In genomic region chr1:92910925-92911720, GRCm38 (mm10) we compare ENCODE assay signal across 9 mouse cellular contexts. TPM values are rescaled to one million over a fixed set of nuclear protein-coding genes. Genes with fewer than 3 reads are reported as not detected.
DNase-seq lines count a peak whose midpoint lies in the region; ATAC-seq and TF ChIP-seq lines count a peak whose summit lies in the region.
"Had no signal": no experiment of that assay in that cellular context is flagged by ENCODE, and none has a peak within 500 bp of the region (broad histone marks: within the 10 kb centered on the region; RNA-seq: fewer than 3 reads in every experiment).

No protein-coding gene starts in this region.

- peak overlapping the region; percentile 91 for H3K4me2 ChIP-seq in hindbrain, embryonic 15.5 days

- no peak for TF ChIP-seq CTCF in cerebellum, adult 2 months (IDR thresholded peaks at IDR 0.05; ENCODE audit: borderline replicate concordance, insufficient read depth, low read depth, low read length)
- TF ChIP-seq CTCF in small intestine, adult 2 months (IDR thresholded peaks at IDR 0.05; ENCODE audit: extremely low read depth, insufficient read length, insufficient replicate concordance, low read depth, low read length) = no peak

- peak; percentile 40; the same call in 1 of the 2 replicates for TF ChIP-seq POLR2A in cerebellum, adult 2 months (IDR thresholded peaks at IDR 0.05; ENCODE audit: borderline replicate concordance, insufficient read depth, low read length)
- 0 out of 2 replicates have a peak, but pooled peaks have one; percentile 25 for TF ChIP-seq POLR2A in small intestine, adult 2 months (IDR thresholded peaks at IDR 0.05; ENCODE audit: low read depth, low read length)

- intact Hi-C loops in left cerebral cortex, postnatal 25 days (cut with DNase I) = loop anchor here (1.0 kb wide), 1 partner anchor 23 kb away; the partner anchor contains the start of gene Capn10

- peaks cover 14% of the 10 kb centered on the region for H3K4me1 ChIP-seq in cerebellum, adult 2 months (ENCODE audit: control insufficient read depth, insufficient read depth, low read length)
- peaks cover 51% of the 10 kb centered on the region for H3K4me1 ChIP-seq in hindbrain, embryonic 15.5 days (replicated peaks)
- H3K4me1 ChIP-seq in megakaryocyte, embryonic 14.5 days = peaks cover 62% of the 10 kb centered on the region
- peaks cover 26% of the 10 kb centered on the region for H3K4me1 ChIP-seq in small intestine, adult 2 months (ENCODE audit: control insufficient read depth, insufficient read depth, insufficient read length, low read length)

- no peaks in the 10 kb centered on the region for H3K9me3 ChIP-seq in hindbrain, embryonic 15.5 days
- H3K9me3 ChIP-seq in megakaryocyte, embryonic 14.5 days = no peaks in the 10 kb centered on the region

- peaks cover 14% of the 10 kb centered on the region for H3K36me3 ChIP-seq in hindbrain, embryonic 15.5 days
- H3K36me3 ChIP-seq in megakaryocyte, embryonic 14.5 days (replicated peaks; ENCODE audit: low read length) = peaks cover 32% of the 10 kb centered on the region
- peaks cover 23% of the 10 kb centered on the region for H3K36me3 ChIP-seq in small intestine, adult 2 months (ENCODE audit: control insufficient read depth, insufficient read depth, low read length)

- H3K4me3 ChIP-seq in cerebellum, adult 2 months (replicated peaks; ENCODE audit: insufficient read depth, low read depth, low read length) = peak overlapping the region; percentile 63
- H3K4me3 ChIP-seq in hindbrain, embryonic 15.5 days = peak overlapping the region; percentile 74
- H3K4me3 ChIP-seq in megakaryocyte, embryonic 14.5 days (replicated peaks) = peak overlapping the region; percentile 95
- peak overlapping the region; percentile 83 for H3K4me3 ChIP-seq in small intestine, adult 2 months (ENCODE audit: low read depth, low read length)

- no peaks in the 10 kb centered on the region for H3K27me3 ChIP-seq in cerebellum, adult 2 months (ENCODE audit: control insufficient read depth, insufficient read depth, low read length)
- no peaks in the 10 kb centered on the region for H3K27me3 ChIP-seq in hindbrain, embryonic 15.5 days
- peaks cover 3% of the 10 kb centered on the region for H3K27me3 ChIP-seq in megakaryocyte, embryonic 14.5 days (replicated peaks)
- H3K27me3 ChIP-seq in small intestine, adult 2 months (ENCODE audit: control insufficient read depth, insufficient read depth, low read length) = no peaks in the 10 kb centered on the region

- peak; percentile 28 for ATAC-seq in hindbrain, embryonic 15.5 days (ENCODE audit: low FRiP score, low read depth)
- no peak; the same call in 1 of the 2 replicates for ATAC-seq in granulocyte monocyte progenitor cell, adult 5-6 weeks (replicated peaks; ENCODE audit: poor library complexity, severe bottlenecking)

- peak overlapping the region; percentile 26 for H3K27ac ChIP-seq in cerebellum, adult 2 months (ENCODE audit: insufficient read depth, low read length)
- peak overlapping the region; percentile 96 for H3K27ac ChIP-seq in hindbrain, embryonic 15.5 days (replicated peaks)
- peak overlapping the region; percentile 62 for H3K27ac ChIP-seq in small intestine, adult 2 months (ENCODE audit: insufficient read depth, low read depth, low read length)

- 1% methylated on average over 56 of the region's 85 CpGs for WGBS in cerebellum, adult 2 months
- WGBS in hindbrain, embryonic 15.5 days = 1% methylated on average over 70 of the region's 85 CpGs
- WGBS in small intestine, adult 2 months = under 1% methylated on average over 84 of the region's 85 CpGs

- peak overlapping the region; percentile 95 for H3K9ac ChIP-seq in hindbrain, embryonic 15.5 days

- DNase-seq in MN1 (ENCODE audit: low spot score) = peak; percentile 60
- peak; percentile 83 to 84 for DNase-seq in cerebellum, adult 2 months
- peak; percentile 51 to 61 for DNase-seq in frontal cortex, postnatal 14 days (ENCODE audit: low spot score in 2 of 2)
- DNase-seq in left cerebral cortex, postnatal 25 days (ENCODE audit: low spot score in 2 of 2) = peak; percentile 79 to 82

RNA-seq across cellular contexts. Expression of gene Rnpepl1, which starts 0.5 kb away (rescaled TPM):
- 43.6 and 44.7 TPM in 2 replicates for polyA plus RNA-seq in cerebellum, adult 2 months (2012; rRNA removed)
- polyA plus RNA-seq in hindbrain, embryonic 15.5 days (2015; fragmentation: Nextera tagmentation; extraction: Ambion mirVana) = 30.4 and 36.2 TPM in 2 replicates
- 10 to 100 TPM; 32.3 to 32.9 TPM for total RNA-seq in left cerebral cortex, postnatal 25 days (2021)
- polyA plus RNA-seq in megakaryocyte, embryonic 14.5 days (2012; ENCODE audit: insufficient read depth, low replicate concordance) = 94.2 and 172 TPM in 2 replicates
- polyA plus RNA-seq in small intestine, adult 2 months (2012; rRNA removed) = 240 and 410 TPM in 2 replicates
- total RNA-seq in granulocyte monocyte progenitor cell, adult 5-6 weeks (2014; fragmentation: Nextera tagmentation) = 20.3 and 38.0 TPM in 2 replicates
- 8.4 and 15.5 TPM in 2 replicates for total RNA-seq in granulocyte monocyte progenitor cell, adult 5-6 weeks (2017)

RNA-seq across cellular contexts. Expression of gene Dusp28, which starts 4.3 kb away (rescaled TPM):
- polyA plus RNA-seq in cerebellum, adult 2 months (2012; rRNA removed) = 49.6 and 49.7 TPM in 2 replicates
- polyA plus RNA-seq in hindbrain, embryonic 15.5 days (2015; fragmentation: Nextera tagmentation; extraction: Ambion mirVana) = 16.6 and 17.3 TPM in 2 replicates
- 10 to 100 TPM; 11.7 to 13.0 TPM for total RNA-seq in left cerebral cortex, postnatal 25 days (2021)
- 1.8 and 4.1 TPM in 2 replicates for polyA plus RNA-seq in megakaryocyte, embryonic 14.5 days (2012; ENCODE audit: insufficient read depth, low replicate concordance)
- 21.5 and 29.9 TPM in 2 replicates for polyA plus RNA-seq in small intestine, adult 2 months (2012; rRNA removed)
- total RNA-seq in granulocyte monocyte progenitor cell, adult 5-6 weeks (2014; fragmentation: Nextera tagmentation) = 7.4 and 13.4 TPM in 2 replicates
- 2.6 and 5.5 TPM in 2 replicates for total RNA-seq in granulocyte monocyte progenitor cell, adult 5-6 weeks (2017)

RNA-seq across cellular contexts. Expression of gene Ankmy1, which starts 8.4 kb away (rescaled TPM):
- 0.35 and 0.46 TPM in 2 replicates for polyA plus RNA-seq in cerebellum, adult 2 months (2012; rRNA removed)
- polyA plus RNA-seq in hindbrain, embryonic 15.5 days (2015; fragmentation: Nextera tagmentation; extraction: Ambion mirVana) = 0.56 and 0.61 TPM in 2 replicates
- total RNA-seq in left cerebral cortex, postnatal 25 days (2021) = under 1 TPM; 0.32 to 0.41 TPM
- polyA plus RNA-seq in megakaryocyte, embryonic 14.5 days (2012; ENCODE audit: insufficient read depth, low replicate concordance) = not detected in 2 replicates
- 0.15 TPM in 1 of 2 replicates, not detected in the other for polyA plus RNA-seq in small intestine, adult 2 months (2012; rRNA removed)
- not detected in 2 replicates for total RNA-seq in granulocyte monocyte progenitor cell, adult 5-6 weeks (2014; fragmentation: Nextera tagmentation)
- total RNA-seq in granulocyte monocyte progenitor cell, adult 5-6 weeks (2017) = 0.15 and 0.34 TPM in 2 replicates
- total RNA-seq: hematopoietic stem cell, adult 5-6 weeks had no signal

RNA-seq across cellular contexts. Expression of gene Capn10, which starts 23.1 kb away (rescaled TPM):
- polyA plus RNA-seq in cerebellum, adult 2 months (2012; rRNA removed) = 44.5 and 45.5 TPM in 2 replicates
- polyA plus RNA-seq in hindbrain, embryonic 15.5 days (2015; fragmentation: Nextera tagmentation; extraction: Ambion mirVana) = 59.2 and 62.3 TPM in 2 replicates
- 10 to 100 TPM; 44.4 to 47.8 TPM for total RNA-seq in left cerebral cortex, postnatal 25 days (2021)
- polyA plus RNA-seq in megakaryocyte, embryonic 14.5 days (2012; ENCODE audit: insufficient read depth, low replicate concordance) = 12.4 and 15.0 TPM in 2 replicates
- polyA plus RNA-seq in small intestine, adult 2 months (2012; rRNA removed) = 13.7 and 29.0 TPM in 2 replicates
- total RNA-seq in granulocyte monocyte progenitor cell, adult 5-6 weeks (2014; fragmentation: Nextera tagmentation) = 11.6 and 12.7 TPM in 2 replicates
- total RNA-seq in granulocyte monocyte progenitor cell, adult 5-6 weeks (2017) = 8.1 and 9.2 TPM in 2 replicates

RNA-seq across cellular contexts. Expression of gene Gpr35, which starts 39.5 kb away (rescaled TPM):
- polyA plus RNA-seq in cerebellum, adult 2 months (2012; rRNA removed) = 0.21 and 0.36 TPM in 2 replicates
- 0.54 and 0.79 TPM in 2 replicates for polyA plus RNA-seq in hindbrain, embryonic 15.5 days (2015; fragmentation: Nextera tagmentation; extraction: Ambion mirVana)
- total RNA-seq in left cerebral cortex, postnatal 25 days (2021) = under 1 TPM; 0.18 to 0.48 TPM
- 1.1 TPM in 1 of 2 replicates, not detected in the other for polyA plus RNA-seq in megakaryocyte, embryonic 14.5 days (2012; ENCODE audit: insufficient read depth, low replicate concordance)
- polyA plus RNA-seq in small intestine, adult 2 months (2012; rRNA removed) = 16.4 and 25.9 TPM in 2 replicates
- 0.58 TPM in 1 of 2 replicates, not detected in the other for total RNA-seq in granulocyte monocyte progenitor cell, adult 5-6 weeks (2014; fragmentation: Nextera tagmentation)
- total RNA-seq in granulocyte monocyte progenitor cell, adult 5-6 weeks (2017) = 0.04 and 0.26 TPM in 2 replicates

Comparison
In these comparisons a context has a peak if more than half of its experiments do, and no peak if none do; other contexts are left out.
1. H3K27ac ChIP-seq: peak in every context shown above with its lines; median percentile 96 in hindbrain, embryonic 15.5 days; 62 in small intestine, adult 2 months; 26 in cerebellum, adult 2 months.